Mouse (Mus musculus): ENCODE data around the gene Olfr747. TPM values are rescaled to one million over a fixed set of nuclear protein-coding genes. Genes with fewer than 3 reads are reported as not detected.
"Not testable (repeated sequence)": the region's sequence is repeated elsewhere in the genome, so short reads cannot be mapped to it uniquely, and the experiment has no call there.

Olfr747 gene
- total RNA-seq (2018; cell fraction: chromatin; rRNA removed), result not detected
- total RNA-seq (2018; cell fraction: cytosol; rRNA removed), result not detected
- total RNA-seq (2018; cell fraction: nucleus; rRNA removed), result not detected
- not detected in 3 replicates for polyA plus RNA-seq (2018)

- Histone ChIP-seq H3K27ac (no peak within 1 kb of the TSS), H3K79me2 (ENCODE audit: inconsistent target) (no peaks in the 10 kb centered on the region), H3K4me3 (ENCODE audit: inconsistent target) (no peak within 1 kb of the TSS), H3K36me3 (ENCODE audit: inconsistent target) (no peaks in the 10 kb centered on the region)
- WGBS (ENCODE audit: missing documents), result 100% methylated on average over 2 of the region's 3 CpGs
These were observed at the start of gene Olfr747 for GRCm38 (mm10) chr14:50693106-50693505. Olfr747 (minus strand) TSS chr14:50693206.

DNA sequence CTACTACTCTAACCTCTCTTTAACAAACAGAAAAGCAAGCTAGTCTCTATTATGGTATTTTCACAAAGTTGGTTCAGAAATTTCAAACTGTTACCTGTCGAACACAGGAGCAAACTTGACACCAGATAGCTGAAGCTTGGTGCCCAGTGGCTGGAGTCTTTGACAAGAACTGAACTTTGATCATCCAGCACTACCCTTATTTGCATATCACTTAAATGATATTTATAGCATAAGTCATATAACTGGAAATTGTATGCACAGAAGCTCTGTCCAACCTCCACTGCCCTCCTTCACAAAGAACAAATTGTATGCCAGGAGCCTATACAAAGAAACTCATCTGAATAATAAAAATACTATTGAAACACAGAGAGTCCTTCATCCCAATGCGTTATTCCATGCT lies 48.6 kb upstream of the Olfr747 start:
- Histone ChIP-seq H3K36me3 (ENCODE audit: inconsistent target) (no peaks in the 10 kb centered on the region), H3K4me3 (ENCODE audit: inconsistent target) (no peak overlapping the region), H3K27ac (no peak overlapping the region), H3K79me2 (ENCODE audit: inconsistent target) (no peaks in the 10 kb centered on the region)
- 95% methylated on average over 2 of the region's 2 CpGs for WGBS (ENCODE audit: missing documents)

DNA sequence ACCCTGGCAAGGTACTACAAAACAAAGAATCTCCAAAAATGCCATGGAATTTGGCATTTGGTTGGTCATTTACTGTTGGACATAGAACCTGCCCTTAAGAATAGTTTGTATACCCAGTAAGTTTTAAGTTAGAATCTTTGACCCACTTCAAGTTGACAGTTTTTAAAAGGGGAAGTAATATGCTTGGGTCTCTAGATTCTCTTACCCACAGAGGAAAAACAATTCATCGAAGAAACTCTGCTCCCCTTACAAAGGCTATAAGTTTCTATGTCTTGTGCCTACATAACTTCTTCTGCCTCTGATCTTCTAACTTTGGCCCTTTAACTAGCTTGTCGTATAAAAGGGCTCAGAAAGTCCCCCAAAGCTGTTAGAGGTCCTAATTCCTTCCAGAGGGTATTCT lies 47.3 kb upstream of the Olfr747 start:
- no peaks in the 10 kb centered on the region for H3K36me3 ChIP-seq (ENCODE audit: inconsistent target)
- no peak overlapping the region for H3K27ac ChIP-seq
- 3% methylated on average over 2 of the region's 2 CpGs for WGBS (ENCODE audit: missing documents)
- no peak overlapping the region for H3K4me3 ChIP-seq (ENCODE audit: inconsistent target)
- no peaks in the 10 kb centered on the region for H3K79me2 ChIP-seq (ENCODE audit: inconsistent target)

- H3K4me3 ChIP-seq (ENCODE audit: inconsistent target); H3K36me3 ChIP-seq (ENCODE audit: inconsistent target); H3K27ac ChIP-seq; H3K79me2 ChIP-seq (ENCODE audit: inconsistent target): not testable (repeated sequence)
- no CpG with 5 or more reads among the region's 4 CpGs for WGBS (ENCODE audit: missing documents)
These were observed 29.4 kb upstream of the Olfr747 start for GRCm38 (mm10) chr14:50722371-50722770.

- H3K27ac ChIP-seq; H3K4me3 ChIP-seq (ENCODE audit: inconsistent target); H3K79me2 ChIP-seq (ENCODE audit: inconsistent target); H3K36me3 ChIP-seq (ENCODE audit: inconsistent target): not testable (repeated sequence)
- 91% methylated on average over 11 of the region's 15 CpGs for WGBS (ENCODE audit: missing documents)
These were observed 26.9 kb upstream of the Olfr747 start for GRCm38 (mm10) chr14:50719875-50720274.

DNA sequence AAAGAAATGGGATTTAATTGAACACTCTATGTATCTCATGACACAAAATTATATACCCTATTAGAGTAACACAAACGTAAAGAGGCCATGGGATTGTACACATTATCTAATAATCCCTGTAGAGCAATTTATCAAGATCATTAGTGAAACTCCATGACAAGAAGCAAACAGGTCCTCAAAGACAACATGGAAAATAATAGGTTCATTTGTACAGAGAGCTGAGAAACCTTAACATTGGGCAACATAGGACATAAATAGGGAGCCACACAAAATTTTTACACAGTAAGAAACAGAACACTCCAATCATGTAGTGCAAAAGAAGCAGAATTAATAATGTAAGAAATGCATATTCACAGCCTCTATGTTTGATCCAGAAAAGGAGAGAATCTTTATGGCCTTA lies 14.1 kb upstream of the Olfr747 start, which contains the start of gene Olfr748:
Gene Olfr748, plus strand, starts transcription at position 301 of the 400 bp plus-strand sequence.
- H3K4me3 ChIP-seq (ENCODE audit: inconsistent target), result no peak within 1 kb of the TSS
- no peak within 1 kb of the TSS for H3K27ac ChIP-seq
- no peaks in the 10 kb centered on the region for H3K79me2 ChIP-seq (ENCODE audit: inconsistent target)
- H3K36me3 ChIP-seq (ENCODE audit: inconsistent target), result no peaks in the 10 kb centered on the region
- 36% methylated on average over 1 of the region's 1 CpGs for WGBS (ENCODE audit: missing documents)

- H3K4me3 ChIP-seq (ENCODE audit: inconsistent target), result no peak within 1 kb of the TSS
- no peaks in the 10 kb centered on the region for H3K79me2 ChIP-seq (ENCODE audit: inconsistent target)
- H3K36me3 ChIP-seq (ENCODE audit: inconsistent target), result no peaks in the 10 kb centered on the region
- no peak within 1 kb of the TSS for H3K27ac ChIP-seq
These were observed 46.2 kb downstream of the Olfr747 start, which contains the start of gene Olfr746 for GRCm38 (mm10) chr14:50646783-50647182. Olfr746 (plus strand) TSS chr14:50647083.

DNA sequence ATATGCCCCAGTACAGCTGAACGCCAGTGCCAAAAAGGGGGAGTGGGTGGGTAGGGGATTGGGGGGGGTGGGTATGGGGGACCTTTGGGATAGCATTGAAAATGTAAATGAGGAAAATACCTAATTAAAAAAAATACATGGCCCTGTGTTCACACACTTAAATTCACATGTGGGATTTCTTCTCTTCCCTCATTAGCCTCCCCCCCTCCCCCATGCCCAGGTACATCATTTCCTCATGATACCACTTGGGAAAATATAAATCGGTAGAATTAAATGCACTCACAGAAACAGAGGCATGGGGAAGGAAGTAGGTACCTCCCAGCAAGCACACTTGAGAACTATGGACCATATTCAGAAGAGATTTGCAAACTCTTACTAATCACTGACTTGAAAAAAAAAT lies 53.9 kb downstream of the Olfr747 start, which contains the start of gene Olfr745:
Gene Olfr745, plus strand, starts transcription at position 301 of the 400 bp plus-strand sequence.
- Histone ChIP-seq H3K36me3 (ENCODE audit: inconsistent target) (no peaks in the 10 kb centered on the region), H3K4me3 (ENCODE audit: inconsistent target) (no peak within 1 kb of the TSS), H3K27ac (no peak within 1 kb of the TSS), H3K79me2 (ENCODE audit: inconsistent target) (no peaks in the 10 kb centered on the region)
- 71% methylated on average over 1 of the region's 2 CpGs for WGBS (ENCODE audit: missing documents)

Other genes with a start within 250 kb of the Olfr747 start
- gene Olfr740, start 247.7 kb downstream of the Olfr747 start, polyA plus RNA-seq (2018), result not detected in 3 replicates
- gene Olfr741, start 220.5 kb downstream of the Olfr747 start, polyA plus RNA-seq (2018), result not detected in 3 replicates
- gene Olfr742, start 189.6 kb downstream of the Olfr747 start, polyA plus RNA-seq (2018), result not detected in 3 replicates
- not detected in 3 replicates for gene Olfr743, start 171.4 kb downstream of the Olfr747 start, polyA plus RNA-seq (2018)
- not detected in 3 replicates for gene Olfr744, start 78.3 kb downstream of the Olfr747 start, polyA plus RNA-seq (2018)
- gene Olfr745, start 53.8 kb downstream of the Olfr747 start, polyA plus RNA-seq (2018), result not detected in 3 replicates
- gene Olfr746, start 46.1 kb downstream of the Olfr747 start, polyA plus RNA-seq (2018), result not detected in 3 replicates
- not detected in 3 replicates for gene Olfr748, start 14.2 kb upstream of the Olfr747 start, polyA plus RNA-seq (2018)
- gene Olfr749, start 51.9 kb upstream of the Olfr747 start, polyA plus RNA-seq (2018), result not detected in 3 replicates
- gene Ttc5, start 92.3 kb upstream of the Olfr747 start, polyA plus RNA-seq (2018), result 16.4 to 32.4 TPM (median 31.5 TPM) in 3 replicates
- not detected in 3 replicates for gene Ccnb1ip1, start 114.5 kb upstream of the Olfr747 start, polyA plus RNA-seq (2018)
- gene Parp2, start 114.6 kb upstream of the Olfr747 start, polyA plus RNA-seq (2018), result 34.4 to 55.8 TPM (median 53.8 TPM) in 3 replicates
- gene Tep1, start 177.4 kb upstream of the Olfr747 start, polyA plus RNA-seq (2018), result 54.3 to 116 TPM (median 85.4 TPM) in 3 replicates
- gene Klhl33, start 204.3 kb upstream of the Olfr747 start, polyA plus RNA-seq (2018), result 0.10 to 0.34 TPM in 2 of 3 replicates, not detected in the other
- 56.9 to 68.6 TPM (median 67.4 TPM) in 3 replicates for gene Osgep, start 231.7 kb upstream of the Olfr747 start, polyA plus RNA-seq (2018)
- 33.4 to 83.1 TPM (median 37.9 TPM) in 3 replicates for gene Apex1, start 231.8 kb upstream of the Olfr747 start, polyA plus RNA-seq (2018)
- gene Pip4p1, start 237.7 kb upstream of the Olfr747 start, polyA plus RNA-seq (2018), result 52.7 to 128 TPM (median 76.1 TPM) in 3 replicates
- gene Pnp, start 237.9 kb upstream of the Olfr747 start, polyA plus RNA-seq (2018), result 39.2 to 329 TPM (median 249 TPM) in 3 replicates

Measured in macrophage (primary cell).